Mouse (Mus musculus) kidney, postnatal 10 days (tissue): ENCODE measurements around the gene Plekho2.
A peak's percentile ranks its signal among the peaks of the same experiment; 100 is the strongest.

ENCODE experiments used
- DNase-seq: peaks from one replicate; pipeline ENCODE4 v3.0.0; 2021; ENCODE audit warnings: mixed read lengths

The Plekho2 gene

DNA sequence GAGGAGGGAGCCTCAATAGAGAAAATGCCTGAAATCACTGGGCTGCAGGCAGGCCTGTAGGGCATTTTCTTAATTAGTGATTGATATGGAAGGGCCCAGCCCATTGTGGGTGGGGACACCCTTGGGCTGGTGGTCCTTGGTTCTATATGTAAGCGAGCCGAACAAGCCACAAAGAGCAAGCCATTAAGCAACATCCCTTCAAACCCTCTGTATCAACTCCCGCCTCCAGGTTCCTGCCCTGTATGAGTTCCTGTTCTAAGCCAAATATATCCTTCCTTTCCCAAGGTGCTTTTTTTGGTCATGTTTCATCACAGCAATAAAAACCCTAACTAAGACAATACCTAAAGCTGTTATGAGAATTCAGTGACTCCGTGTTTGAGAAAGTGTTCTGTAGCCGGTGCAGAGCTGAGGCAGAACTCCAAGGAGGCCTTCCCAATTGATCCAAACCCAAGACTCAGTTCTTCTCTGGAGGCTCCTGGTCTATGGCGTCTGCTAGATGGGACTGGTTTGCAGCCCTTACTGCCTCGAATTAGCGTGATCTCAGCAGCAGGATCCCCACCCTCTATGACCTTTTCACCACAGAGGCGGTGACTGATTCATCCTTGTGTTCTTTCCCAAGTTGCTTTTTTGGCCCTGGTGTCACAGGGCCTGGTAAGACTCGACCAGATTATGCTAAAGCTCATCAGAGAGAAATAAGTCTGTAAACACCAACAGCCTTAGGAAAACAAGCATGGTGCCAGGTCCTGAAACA, 54.2 kb downstream of the Plekho2 start:
- DNase-seq = no peak

DNA sequence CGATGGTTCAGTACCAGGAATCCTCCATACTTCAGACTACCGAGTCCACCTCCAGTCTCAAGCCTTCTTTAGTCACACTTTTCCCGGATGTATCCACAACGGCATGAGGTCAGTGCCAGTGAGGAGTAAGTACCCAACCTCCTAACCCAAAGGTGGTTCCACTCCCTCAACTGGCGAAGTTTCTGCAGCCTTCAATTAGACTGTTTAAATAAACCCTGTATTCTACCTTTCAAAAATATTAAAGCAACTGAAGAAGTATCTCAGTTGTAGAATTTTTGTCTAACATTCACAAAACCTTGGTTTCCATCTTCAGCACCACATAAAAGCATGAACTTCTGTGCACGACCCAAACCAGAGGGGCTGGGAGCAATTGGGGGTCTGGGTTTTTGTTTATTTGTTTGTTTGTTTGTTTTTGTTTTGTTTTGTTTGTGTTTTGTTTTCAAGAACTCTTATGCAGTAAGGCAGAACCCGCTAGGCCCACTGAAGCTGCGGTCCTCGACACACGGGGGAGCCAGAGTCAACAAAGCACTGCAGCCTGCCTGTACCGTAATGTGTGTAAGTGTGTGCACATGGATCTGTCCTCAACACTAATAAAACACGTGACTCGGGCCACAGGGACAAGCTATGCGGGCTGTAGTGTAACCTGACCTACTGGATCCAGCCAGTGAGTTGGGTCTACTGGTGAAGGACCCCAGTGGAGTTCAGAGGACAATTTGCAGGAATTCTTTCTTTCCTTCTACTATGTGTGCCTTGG, 56.1 kb downstream of the Plekho2 start:
- peak; percentile 89 for DNase-seq

DNA sequence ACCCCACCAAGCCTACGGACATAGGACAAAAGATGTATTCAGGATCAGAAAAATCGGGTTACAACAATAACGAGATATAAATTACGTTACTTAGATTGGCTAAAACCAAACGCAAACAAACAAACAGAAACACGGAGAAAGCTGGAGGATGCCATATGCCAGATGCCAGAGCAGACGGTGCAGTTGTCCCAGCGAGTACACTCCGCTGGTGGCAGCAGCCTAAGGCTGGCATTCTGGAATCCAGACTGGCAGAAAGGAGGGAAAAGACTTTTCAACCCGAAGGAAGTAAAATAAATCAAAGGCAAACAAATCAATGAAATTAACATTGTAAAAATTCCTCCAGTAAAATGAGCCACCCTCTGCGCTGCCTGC, 59.3 kb downstream of the Plekho2 start:
- no peak for DNase-seq

DNA sequence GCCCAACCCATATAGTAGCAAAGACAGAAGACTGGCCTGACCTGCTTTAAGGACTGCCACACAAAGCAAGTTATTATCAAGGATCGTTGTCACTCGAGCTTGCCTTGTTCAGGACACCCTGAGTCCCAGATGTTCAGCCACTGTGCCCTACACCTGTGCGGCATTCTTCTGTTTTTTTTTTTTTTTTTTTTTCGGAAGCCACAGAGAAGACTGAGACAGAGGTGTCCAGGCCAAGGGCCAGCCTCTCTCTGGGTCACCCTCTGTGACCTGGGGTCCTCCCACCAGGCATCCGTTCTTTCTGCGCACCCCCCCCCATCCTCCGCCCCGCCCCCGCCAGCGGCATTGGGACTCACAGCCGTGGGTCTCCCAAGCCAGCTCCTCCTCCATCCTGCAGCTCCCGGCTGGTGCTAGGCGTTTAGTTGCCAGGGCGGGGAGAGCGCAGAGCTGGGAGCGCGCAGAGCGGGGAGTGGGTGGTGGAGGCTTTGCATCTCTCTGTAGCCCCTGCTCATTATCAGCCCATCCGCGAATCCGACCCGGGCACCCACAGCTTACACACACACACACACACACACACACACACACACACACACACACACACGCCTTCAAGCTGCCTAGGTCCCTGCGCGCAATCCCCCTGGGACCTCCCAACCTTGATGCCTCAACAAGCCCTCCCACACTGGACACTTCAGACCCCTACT, 59.9 kb downstream of the Plekho2 start, which contains the start of gene Ankdd1a:
Gene Ankdd1a, minus strand, starts transcription at position 387 of the 698 bp plus-strand sequence.
- peak; percentile 54 for DNase-seq

DNA sequence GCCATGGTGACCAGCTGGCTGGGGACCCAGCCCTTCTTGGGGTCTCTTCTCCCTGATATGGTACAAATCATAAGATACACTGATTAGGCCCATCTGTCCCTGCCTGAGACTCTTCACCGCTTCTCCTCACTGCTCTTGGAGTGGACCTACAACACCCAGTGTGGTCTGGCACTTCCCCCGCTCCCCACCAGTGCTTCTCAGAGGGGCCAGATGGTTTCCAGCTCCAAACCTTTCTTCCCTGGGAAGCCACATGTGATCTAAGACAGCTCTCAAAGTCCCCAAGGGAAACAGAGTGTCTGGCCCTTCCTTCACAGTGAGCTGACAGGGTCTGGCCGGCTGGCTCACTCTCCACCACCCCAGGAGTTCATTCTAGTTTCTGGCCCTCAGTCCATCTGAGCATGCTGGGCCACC, 65.0 kb downstream of the Plekho2 start:
- DNase-seq = no peak

DNA sequence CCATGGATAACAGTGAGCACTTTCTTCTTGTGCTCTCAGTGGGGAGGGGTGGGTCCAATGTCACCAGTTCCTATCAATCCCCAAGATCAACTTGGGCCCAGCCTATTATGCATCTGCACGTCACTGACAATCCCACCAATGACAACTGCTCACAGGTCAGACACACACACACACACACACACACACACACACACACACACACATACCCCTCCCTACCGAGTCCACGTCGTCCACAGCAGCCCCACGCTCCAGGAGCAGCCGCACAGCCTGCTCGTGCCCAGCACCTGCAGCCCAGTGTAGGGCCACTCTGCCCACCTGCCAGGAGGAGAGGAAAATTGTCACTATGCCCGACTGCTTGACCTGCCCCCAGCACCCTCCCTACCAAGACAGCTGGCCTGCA, 65.4 kb downstream of the Plekho2 start:
- DNase-seq = no peak

DNA sequence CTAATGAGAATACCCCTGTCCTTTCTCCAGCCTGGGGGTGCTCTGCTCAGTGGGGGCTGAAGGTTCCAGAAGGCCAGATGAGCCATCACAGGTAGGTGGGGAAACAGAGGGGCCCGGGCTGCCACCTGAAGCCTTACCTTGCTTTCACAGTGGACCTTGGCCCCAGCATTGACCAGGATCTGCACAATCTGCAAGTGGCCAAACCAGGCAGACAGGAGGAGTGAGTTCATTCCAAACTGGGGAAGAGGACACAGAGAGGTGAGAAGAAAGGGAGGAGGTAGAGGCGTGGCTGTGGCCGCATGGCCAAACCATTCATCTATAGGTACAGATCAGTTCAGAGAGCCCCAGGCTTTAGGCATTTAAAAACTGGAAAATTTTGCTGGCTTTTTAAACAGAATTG, 67.3 kb downstream of the Plekho2 start:
- no peak for DNase-seq

DNA sequence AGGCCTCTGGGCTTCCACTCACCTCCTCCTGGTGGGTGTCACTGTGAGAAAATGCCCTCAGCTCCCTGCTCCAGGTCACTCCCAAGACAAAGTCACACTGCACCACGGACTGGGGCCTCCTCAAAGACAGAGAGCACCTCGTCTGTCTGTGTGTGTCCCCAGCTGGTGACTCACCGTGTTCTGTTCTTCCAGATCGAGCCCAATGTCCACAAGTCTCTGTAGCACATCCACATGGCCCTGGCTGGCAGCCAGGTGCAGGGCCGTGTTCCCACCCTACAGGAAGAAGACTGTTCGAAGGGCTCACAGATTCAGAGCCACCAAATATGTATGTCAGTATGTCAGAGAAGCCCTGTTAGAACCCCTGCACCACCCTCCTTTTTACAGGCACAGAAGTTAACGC, 71.4 kb downstream of the Plekho2 start:
- DNase-seq = no peak

DNA sequence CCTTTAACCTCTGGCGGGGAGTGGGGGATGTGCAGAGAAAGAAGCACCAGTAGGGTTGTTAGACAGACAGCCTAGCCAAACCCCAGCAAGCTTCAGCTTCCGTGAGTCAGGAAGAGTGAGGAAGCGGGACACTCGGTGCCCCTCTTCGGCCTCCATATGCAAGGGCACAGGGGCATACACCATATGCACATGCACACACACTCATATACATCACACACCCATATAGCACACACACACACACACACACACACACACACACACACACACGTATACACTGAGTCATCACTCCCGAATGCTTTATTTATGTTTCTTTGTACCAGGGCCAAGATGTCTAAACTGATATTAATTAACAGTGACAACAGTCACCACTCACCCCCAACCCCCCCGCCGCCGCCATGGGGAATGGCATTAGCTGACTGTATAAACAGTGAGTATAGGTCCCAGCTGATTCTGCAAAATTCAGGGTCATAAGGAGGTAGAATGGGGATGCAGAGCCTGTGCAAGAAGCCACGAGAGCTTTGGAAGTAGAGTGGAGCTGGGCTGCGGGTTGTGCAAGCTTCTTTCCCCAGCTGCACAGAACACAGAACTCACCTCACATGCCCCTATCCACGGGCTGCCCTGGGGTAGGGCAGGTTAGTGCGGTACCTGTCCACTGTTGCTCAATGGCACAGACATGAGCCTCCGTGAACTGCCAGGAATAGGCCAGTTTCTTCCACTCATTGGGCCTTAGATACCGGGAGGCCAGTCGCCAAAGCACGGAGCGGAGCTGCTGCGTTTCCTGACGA, 76.9 kb downstream of the Plekho2 start:
- DNase-seq = no peak
